Mouse (Mus musculus): ENCODE measurements around the gene Palm. TPM values are rescaled to one million over a fixed set of nuclear protein-coding genes. Genes with fewer than 3 reads are reported as not detected.

The Palm gene
- polyA plus RNA-seq, 1 experiment from 2014 or later = 72.4 TPM

GRCm38 (mm10) chr10:79811736-79812637 lies 18.6 kb downstream of the Palm start:
- Histone ChIP-seq H3K27ac (ENCODE audit: poor library complexity, severe bottlenecking) (no peak overlapping the region), H3K9ac (no peak overlapping the region), H3K4me2 (no peak overlapping the region), H3K9me3 (replicated peaks) (no peaks in the 10 kb centered on the region), H3K27me3 (replicated peaks) (no peaks in the 10 kb centered on the region), H3K36me3 (peaks cover 27% of the 10 kb centered on the region), H3K4me3 (no peak overlapping the region), H3K4me1 (replicated peaks) (peaks cover 8% of the 10 kb centered on the region; the same call in 1 of the 2 replicates)
- peak; percentile 38; the same call in 1 of the 2 replicates for ATAC-seq (ENCODE audit: insufficient number of reproducible peaks, low FRiP score)
- 27% methylated on average over 15 of the region's 15 CpGs for WGBS

DNA sequence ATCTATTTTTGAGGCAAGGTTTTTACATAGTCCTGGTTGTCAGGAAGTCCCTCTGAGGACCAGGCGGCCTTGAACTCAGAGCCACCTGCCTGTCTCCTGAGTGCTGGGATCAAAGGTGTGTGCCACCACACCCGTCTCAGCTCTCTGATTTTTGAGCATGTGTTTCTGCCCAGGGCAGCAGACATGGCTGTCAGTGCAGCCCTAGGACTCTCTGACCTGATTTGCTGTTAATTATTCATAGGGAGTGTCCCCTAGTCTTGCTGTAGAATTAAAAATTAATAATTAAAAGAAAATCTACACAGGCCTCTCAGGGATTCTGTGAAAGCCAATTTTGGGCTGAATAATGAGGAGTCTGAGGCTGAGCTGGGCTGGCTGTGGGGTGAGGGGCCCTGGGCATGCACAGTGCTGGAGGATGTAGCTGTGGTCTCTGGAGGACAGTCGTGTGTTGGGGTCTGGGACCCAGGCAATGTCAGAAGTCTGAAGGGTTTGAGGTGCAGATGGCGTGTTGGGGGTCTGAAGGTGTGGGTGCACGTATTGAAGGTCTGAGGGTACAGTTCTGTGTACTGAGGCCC lies 21.0 kb downstream of the Palm start:
- ATAC-seq (ENCODE audit: insufficient number of reproducible peaks, low FRiP score) = no peak
- Histone ChIP-seq H3K9me3 (replicated peaks) (no peaks in the 10 kb centered on the region), H3K27ac (ENCODE audit: poor library complexity, severe bottlenecking) (no peak overlapping the region), H3K4me2 (no peak overlapping the region), H3K27me3 (replicated peaks) (no peaks in the 10 kb centered on the region), H3K4me3 (no peak overlapping the region), H3K36me3 (peaks cover 42% of the 10 kb centered on the region), H3K9ac (no peak overlapping the region), H3K4me1 (replicated peaks) (no peaks in the 10 kb centered on the region; the same call in 1 of the 2 replicates)
- WGBS = 79% methylated on average over 5 of the region's 5 CpGs

DNA sequence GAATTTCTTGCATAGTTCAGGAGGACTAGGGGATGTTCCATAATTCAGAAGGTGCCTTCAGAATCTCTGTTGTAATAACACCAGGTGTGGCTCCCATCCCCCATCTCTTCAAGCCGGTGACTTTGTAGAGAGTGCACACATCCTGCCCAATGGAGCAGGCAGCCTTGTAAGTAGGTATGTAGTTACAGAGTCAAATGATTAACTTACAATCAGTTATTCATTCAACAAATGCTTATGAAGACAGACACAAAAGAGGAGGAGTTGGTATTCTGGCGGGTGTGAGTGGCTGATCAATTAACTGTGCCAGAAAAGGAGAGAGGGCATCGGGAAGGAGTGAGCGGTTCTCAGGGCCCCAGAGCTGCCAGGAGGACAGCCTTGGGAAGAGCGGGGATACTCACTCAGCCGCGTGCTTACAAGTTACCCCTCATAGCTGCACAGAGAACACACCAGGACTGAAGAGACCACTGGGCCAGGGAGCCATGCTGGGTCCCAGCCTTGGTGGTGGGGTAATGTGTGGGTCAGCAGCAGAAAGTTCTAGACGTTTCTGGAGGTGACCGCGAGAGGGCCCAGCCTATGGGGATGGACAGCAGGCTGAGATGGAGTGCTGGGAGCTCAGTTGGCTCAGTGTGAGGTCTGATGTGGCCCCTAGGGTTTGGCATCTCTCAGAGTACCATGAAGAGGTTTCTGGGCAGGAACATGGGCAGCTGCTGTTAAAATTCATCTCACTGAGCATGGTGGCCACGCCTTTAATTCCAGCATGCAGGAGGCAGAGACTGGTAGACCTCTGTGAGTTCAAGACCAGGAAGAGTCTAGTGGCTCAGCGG lies 22.5 kb downstream of the Palm start:
- Histone ChIP-seq H3K4me3 (no peak overlapping the region), H3K9ac (no peak overlapping the region), H3K27ac (ENCODE audit: poor library complexity, severe bottlenecking) (no peak overlapping the region), H3K9me3 (replicated peaks) (no peaks in the 10 kb centered on the region), H3K36me3 (peaks cover 48% of the 10 kb centered on the region), H3K27me3 (replicated peaks) (no peaks in the 10 kb centered on the region), H3K4me1 (replicated peaks) (no peaks in the 10 kb centered on the region; the same call in 1 of the 2 replicates), H3K4me2 (no peak overlapping the region)
- WGBS = 86% methylated on average over 12 of the region's 12 CpGs
- ATAC-seq (ENCODE audit: insufficient number of reproducible peaks, low FRiP score) = no peak

DNA sequence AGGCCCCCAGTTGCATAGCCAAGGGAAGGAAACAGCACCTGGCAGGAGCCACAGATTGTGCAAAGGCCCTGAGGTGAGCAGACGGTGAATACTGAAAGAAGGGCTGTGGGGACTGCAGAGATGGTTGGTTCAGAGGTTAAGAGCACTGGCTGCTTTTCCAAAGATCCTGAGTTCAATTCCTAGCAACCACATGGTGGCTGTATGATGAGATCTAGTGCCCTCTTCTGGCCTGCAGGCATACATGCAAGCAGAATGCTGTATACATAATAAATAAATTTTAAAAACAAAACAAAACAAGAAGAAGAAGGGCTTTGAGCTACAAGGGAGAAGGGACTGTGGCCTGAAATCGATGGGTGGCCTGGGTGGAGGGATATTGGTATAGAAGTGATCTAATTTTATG lies 23.7 kb downstream of the Palm start:
- Histone ChIP-seq H3K4me3 (no peak overlapping the region), H3K4me1 (replicated peaks) (peaks cover 3% of the 10 kb centered on the region), H3K27ac (ENCODE audit: poor library complexity, severe bottlenecking) (no peak overlapping the region), H3K27me3 (replicated peaks) (no peaks in the 10 kb centered on the region), H3K9me3 (replicated peaks) (no peaks in the 10 kb centered on the region), H3K4me2 (no peak overlapping the region), H3K9ac (no peak overlapping the region), H3K36me3 (peaks cover 47% of the 10 kb centered on the region)
- no peak for ATAC-seq (ENCODE audit: insufficient number of reproducible peaks, low FRiP score)
- 74% methylated on average over 2 of the region's 2 CpGs for WGBS

DNA sequence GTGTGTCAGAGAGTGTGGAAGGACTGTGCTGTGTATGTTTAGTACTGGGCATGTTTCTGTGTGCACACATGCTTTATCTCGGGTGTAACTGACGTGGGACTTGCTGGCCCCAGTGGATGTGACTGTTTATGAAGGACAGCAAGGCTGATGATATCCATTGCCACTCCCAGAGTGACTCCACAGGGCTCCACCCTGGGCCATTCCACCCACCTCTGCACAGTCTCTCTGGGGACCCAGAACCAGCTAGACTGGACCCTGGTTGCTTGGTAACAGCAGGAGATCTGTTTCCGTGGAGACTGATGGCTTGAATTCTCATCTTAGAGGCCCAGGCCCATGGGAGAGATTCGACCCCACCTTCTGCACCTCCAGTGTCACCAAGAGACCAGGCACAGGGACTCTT lies 24.9 kb downstream of the Palm start:
- no peak overlapping the region for H3K9ac ChIP-seq
- H3K36me3 ChIP-seq = peaks cover 43% of the 10 kb centered on the region
- H3K27me3 ChIP-seq (replicated peaks) = no peaks in the 10 kb centered on the region
- WGBS = 70% methylated on average over 4 of the region's 4 CpGs
- no peaks in the 10 kb centered on the region for H3K9me3 ChIP-seq (replicated peaks)
- peaks cover 14% of the 10 kb centered on the region for H3K4me1 ChIP-seq (replicated peaks)
- no peak overlapping the region for H3K4me3 ChIP-seq
- no peak for ATAC-seq (ENCODE audit: insufficient number of reproducible peaks, low FRiP score)
- no peak overlapping the region for H3K27ac ChIP-seq (ENCODE audit: poor library complexity, severe bottlenecking)
- no peak overlapping the region for H3K4me2 ChIP-seq

DNA sequence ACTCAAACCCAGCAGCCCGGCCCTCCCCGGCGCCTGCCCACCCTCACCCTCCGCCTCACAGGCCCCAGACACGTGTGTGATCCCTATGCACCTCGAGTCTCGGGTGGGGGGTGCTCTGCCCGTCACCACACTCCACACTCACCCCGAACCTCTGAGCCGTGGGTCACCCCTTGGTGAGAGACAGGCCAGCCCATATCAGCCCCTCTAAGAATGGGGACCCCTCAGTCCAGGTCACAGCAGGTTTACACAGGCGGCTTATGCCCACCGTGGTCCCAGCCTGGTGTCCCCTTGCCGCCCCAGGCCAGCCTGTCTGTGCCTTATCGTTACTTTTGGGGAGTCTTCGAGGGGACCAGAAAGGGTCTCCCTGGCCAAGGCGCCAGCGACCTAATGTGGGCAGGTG lies 26.2 kb downstream of the Palm start:
- Histone ChIP-seq H3K9ac (no peak overlapping the region), H3K4me2 (no peak overlapping the region), H3K36me3 (peaks cover 43% of the 10 kb centered on the region), H3K4me3 (no peak overlapping the region), H3K27ac (ENCODE audit: poor library complexity, severe bottlenecking) (no peak overlapping the region), H3K27me3 (replicated peaks) (no peaks in the 10 kb centered on the region), H3K9me3 (replicated peaks) (no peaks in the 10 kb centered on the region), H3K4me1 (replicated peaks) (peaks cover 25% of the 10 kb centered on the region)
- WGBS = 88% methylated on average over 17 of the region's 17 CpGs
- 0 out of 2 replicates have a peak, but pooled peaks have one; percentile 12 for ATAC-seq (ENCODE audit: insufficient number of reproducible peaks, low FRiP score)

DNA sequence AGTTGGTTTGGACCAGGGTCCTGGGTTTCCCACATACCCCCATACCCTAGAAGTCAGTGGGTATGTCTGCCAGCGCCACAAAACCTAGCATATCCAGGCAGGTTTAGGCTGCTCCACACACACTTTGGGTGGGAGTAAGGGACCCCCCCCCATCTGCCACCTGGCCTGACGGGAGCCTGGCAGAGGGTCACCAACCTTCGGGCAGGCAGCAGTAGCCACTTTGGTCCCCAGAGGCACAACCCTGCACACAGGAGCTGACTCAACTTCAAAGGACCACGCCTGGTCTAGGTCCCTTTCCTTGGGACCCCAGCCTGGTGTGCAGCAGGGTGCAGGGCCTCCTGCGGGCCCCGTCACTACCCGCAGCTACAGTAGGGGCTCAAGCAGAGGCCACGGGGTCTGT lies 26.9 kb downstream of the Palm start:
- Histone ChIP-seq H3K9me3 (replicated peaks) (no peaks in the 10 kb centered on the region), H3K4me1 (replicated peaks) (peaks cover 27% of the 10 kb centered on the region), H3K27ac (ENCODE audit: poor library complexity, severe bottlenecking) (no peak overlapping the region), H3K27me3 (replicated peaks) (no peaks in the 10 kb centered on the region), H3K9ac (no peak overlapping the region), H3K4me2 (no peak overlapping the region), H3K4me3 (no peak overlapping the region), H3K36me3 (peaks cover 40% of the 10 kb centered on the region)
- WGBS = 79% methylated on average over 8 of the region's 8 CpGs
- no peak for ATAC-seq (ENCODE audit: insufficient number of reproducible peaks, low FRiP score)

GRCm38 (mm10) chr10:79820782-79821181 lies 27.4 kb downstream of the Palm start, which contains the start of gene Misp:
Misp (plus strand) TSS chr10:79820989.
- Histone ChIP-seq H3K27ac (ENCODE audit: poor library complexity, severe bottlenecking) (no peak within 1 kb of the TSS), H3K4me2 (no peak within 1 kb of the TSS), H3K36me3 (peaks cover 35% of the 10 kb centered on the region), H3K27me3 (replicated peaks) (no peaks in the 10 kb centered on the region), H3K4me1 (replicated peaks) (peaks cover 27% of the 10 kb centered on the region), H3K9me3 (replicated peaks) (no peaks in the 10 kb centered on the region), H3K9ac (no peak within 1 kb of the TSS), H3K4me3 (no peak within 1 kb of the TSS)
- 70% methylated on average over 11 of the region's 11 CpGs for WGBS
- no peak for ATAC-seq (ENCODE audit: insufficient number of reproducible peaks, low FRiP score)

DNA sequence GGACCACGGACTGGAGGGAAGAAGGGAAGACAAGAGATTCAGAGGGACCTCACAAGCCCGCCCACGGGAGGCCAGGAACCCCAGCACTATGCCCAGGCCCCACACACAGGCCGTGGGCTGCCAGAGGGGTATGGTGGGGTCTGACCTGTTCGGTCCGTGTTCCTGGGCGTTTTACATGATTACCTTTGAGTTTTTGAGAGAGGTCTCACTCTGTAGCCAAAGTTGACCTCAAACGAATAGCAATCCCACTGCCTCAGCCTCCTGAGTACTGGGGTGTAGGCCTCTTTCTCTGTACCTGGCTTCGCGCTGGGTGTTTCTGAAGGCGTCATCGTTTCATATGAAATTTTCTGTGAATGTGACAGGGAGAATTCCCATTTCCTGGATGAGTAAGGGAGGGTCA lies 28.4 kb downstream of the Palm start:
- Histone ChIP-seq H3K9ac (no peak overlapping the region), H3K4me1 (replicated peaks) (peaks cover 27% of the 10 kb centered on the region), H3K27me3 (replicated peaks) (no peaks in the 10 kb centered on the region; the same call in 1 of the 2 replicates), H3K4me3 (no peak overlapping the region), H3K9me3 (replicated peaks) (no peaks in the 10 kb centered on the region), H3K36me3 (peaks cover 29% of the 10 kb centered on the region), H3K27ac (ENCODE audit: poor library complexity, severe bottlenecking) (no peak overlapping the region), H3K4me2 (no peak overlapping the region)
- no peak for ATAC-seq (ENCODE audit: insufficient number of reproducible peaks, low FRiP score)
- WGBS = 86% methylated on average over 12 of the region's 12 CpGs

DNA sequence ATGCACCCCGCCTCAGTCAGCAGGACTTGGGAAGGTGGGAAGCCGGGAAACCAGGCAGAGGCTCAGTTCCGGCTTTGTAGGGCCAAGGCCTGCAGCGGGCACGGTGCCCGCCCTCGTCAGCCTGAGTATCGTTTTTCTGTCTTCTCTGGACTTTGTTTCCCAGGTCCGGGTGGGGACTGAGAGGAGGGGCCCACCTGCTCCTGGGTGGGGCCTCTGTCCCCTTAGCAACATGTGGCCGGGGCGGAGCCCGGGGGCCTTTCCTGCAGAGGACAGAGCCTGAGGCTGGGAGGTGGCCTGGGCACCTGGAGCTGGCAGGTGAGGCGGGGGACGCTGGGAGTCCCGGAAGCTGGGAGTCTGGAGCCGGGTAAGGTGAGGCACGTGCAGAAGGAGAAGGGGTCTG lies 29.0 kb downstream of the Palm start:
- H3K36me3 ChIP-seq = peaks cover 26% of the 10 kb centered on the region
- 0 out of 2 replicates have a peak overlapping the region, but pooled peaks have one; percentile 24 for H3K9ac ChIP-seq
- no peak overlapping the region for H3K4me3 ChIP-seq
- WGBS = 47% methylated on average over 16 of the region's 17 CpGs
- H3K4me1 ChIP-seq (replicated peaks) = peaks cover 27% of the 10 kb centered on the region
- no peak overlapping the region for H3K27ac ChIP-seq (ENCODE audit: poor library complexity, severe bottlenecking)
- ATAC-seq (ENCODE audit: insufficient number of reproducible peaks, low FRiP score) = no peak
- no peak overlapping the region for H3K4me2 ChIP-seq
- no peaks in the 10 kb centered on the region for H3K9me3 ChIP-seq (replicated peaks)
- H3K27me3 ChIP-seq (replicated peaks) = no peaks in the 10 kb centered on the region; the same call in 1 of the 2 replicates

DNA sequence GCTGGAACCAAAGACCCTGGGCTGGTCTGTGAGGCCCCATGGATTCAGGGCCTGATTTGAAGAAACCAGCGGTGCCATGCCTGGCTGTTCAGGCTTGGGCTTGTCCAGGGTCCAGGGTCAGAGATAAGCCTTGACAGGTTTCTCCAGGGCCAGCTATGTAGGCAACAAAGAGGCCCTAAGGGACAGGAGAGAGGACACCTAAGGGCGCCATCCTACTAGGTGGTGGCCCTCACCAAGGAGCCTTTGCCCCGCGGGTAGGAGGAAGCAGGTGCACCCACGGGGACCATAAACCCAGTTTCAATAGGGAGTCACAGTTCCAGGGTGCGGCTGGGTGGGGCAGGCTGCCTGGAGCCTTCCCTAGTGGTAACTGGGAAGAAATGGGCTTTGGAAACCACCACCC lies 29.6 kb downstream of the Palm start:
- H3K9ac ChIP-seq = no peak overlapping the region
- no peak for ATAC-seq (ENCODE audit: insufficient number of reproducible peaks, low FRiP score)
- H3K27me3 ChIP-seq (replicated peaks) = no peaks in the 10 kb centered on the region; the same call in 1 of the 2 replicates
- peaks cover 27% of the 10 kb centered on the region for H3K4me1 ChIP-seq (replicated peaks)
- 65% methylated on average over 6 of the region's 6 CpGs for WGBS
- H3K9me3 ChIP-seq (replicated peaks) = no peaks in the 10 kb centered on the region
- H3K36me3 ChIP-seq = peaks cover 25% of the 10 kb centered on the region
- H3K27ac ChIP-seq (ENCODE audit: poor library complexity, severe bottlenecking) = no peak overlapping the region
- no peak overlapping the region for H3K4me3 ChIP-seq
- H3K4me2 ChIP-seq = no peak overlapping the region

Measured in heart, embryonic 12.5 days (tissue).